Mouse (Mus musculus): Measurements from ENCODE around the gene Olfr410.

Gene Olfr410

GRCm38 (mm10) chr11:74337931-74338330 is at the start of gene Olfr410:
Gene Olfr410, minus strand, starts transcription at chr11:74338031.
- no peak for DNase-seq (ENCODE audit: low spot score)

- DNase-seq (ENCODE audit: low spot score), result no peak
Measured at GRCm38 (mm10) chr11:74387203-74387602, 49.4 kb upstream of the Olfr410 start.

GRCm38 (mm10) chr11:74385674-74386073 is 47.8 kb upstream of the Olfr410 start:
- peak; percentile 54 for DNase-seq (ENCODE audit: low spot score)

- DNase-seq (ENCODE audit: low spot score), result no peak
Measured at GRCm38 (mm10) chr11:74379166-74379873, 41.5 kb upstream of the Olfr410 start.

- peak; percentile 52 for DNase-seq (ENCODE audit: low spot score)
Measured at GRCm38 (mm10) chr11:74376847-74377246, 39.0 kb upstream of the Olfr410 start.

GRCm38 (mm10) chr11:74371393-74372100 is 33.7 kb upstream of the Olfr410 start:
- DNase-seq (ENCODE audit: low spot score), result peak; percentile 77

- DNase-seq (ENCODE audit: low spot score), result no peak
Measured at GRCm38 (mm10) chr11:74361769-74362168, 23.9 kb upstream of the Olfr410 start, which contains the start of gene Olfr412. Gene Olfr412, plus strand, starts transcription at chr11:74362069.

GRCm38 (mm10) chr11:74352550-74352949 is 14.7 kb upstream of the Olfr410 start, which contains the start of gene Olfr411:
Gene Olfr411, minus strand, starts transcription at chr11:74352650.
- DNase-seq (ENCODE audit: low spot score), result no peak

- DNase-seq (ENCODE audit: low spot score), result no peak
Measured at GRCm38 (mm10) chr11:74328781-74329180, 9.1 kb downstream of the Olfr410 start.

- DNase-seq (ENCODE audit: low spot score), result no peak
Measured at GRCm38 (mm10) chr11:74326044-74326443, 11.8 kb downstream of the Olfr410 start.

GRCm38 (mm10) chr11:74287256-74287655 is 50.6 kb downstream of the Olfr410 start:
- no peak for DNase-seq (ENCODE audit: low spot score)

- DNase-seq (ENCODE audit: low spot score), result no peak
Measured at GRCm38 (mm10) chr11:74283436-74283835, 54.4 kb downstream of the Olfr410 start, which contains the start of gene Olfr59. Gene Olfr59, plus strand, starts transcription at chr11:74283736.

All from urinary bladder, postnatal 14 days (tissue).